32 mouse cellular contexts compared by ENCODE assay signal in the genomic region with DNA sequence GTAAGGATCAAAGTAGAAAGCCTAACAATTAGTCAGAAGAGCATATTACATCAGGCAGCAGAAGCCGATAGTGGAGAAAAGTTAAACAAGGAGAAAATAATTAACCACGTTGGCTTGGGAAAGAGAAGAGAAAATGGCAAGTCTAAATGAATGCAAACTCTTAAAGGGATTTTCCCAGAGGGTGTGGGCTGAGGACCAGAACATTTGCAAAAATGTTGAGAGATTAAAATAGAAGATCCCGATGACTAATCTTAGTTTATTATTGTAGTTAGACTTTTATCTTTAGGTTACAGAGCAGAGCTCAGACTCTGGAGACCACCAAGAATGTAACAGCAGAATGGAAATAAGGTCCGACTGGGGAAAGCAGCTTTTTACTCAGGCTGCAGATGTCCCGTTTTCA. TPM values are rescaled to one million over a fixed set of nuclear protein-coding genes. Genes with fewer than 3 reads are reported as not detected.
DNase-seq lines count a peak whose midpoint lies in the region; ATAC-seq and TF ChIP-seq lines count a peak whose summit lies in the region.
"Had no signal": no experiment of that assay in that cellular context is flagged by ENCODE, and none has a peak within 500 bp of the region (broad histone marks: within the 10 kb centered on the region; RNA-seq: fewer than 3 reads in every experiment).

No protein-coding gene starts in this region.

- H3K4me1 ChIP-seq in intestine, embryonic 15.5 days (replicated peaks), result no peaks in the 10 kb centered on the region
- no peaks in the 10 kb centered on the region for H3K4me1 ChIP-seq in intestine, postnatal 0 days (replicated peaks; ENCODE audit: control insufficient read depth, insufficient read depth, low read length)
- H3K4me1 ChIP-seq: embryonic facial prominence, embryonic 12.5 days; embryonic facial prominence, embryonic 15.5 days; heart, embryonic 12.5 days; heart, embryonic 15.5 days; hindbrain, embryonic 10.5 days; hindbrain, embryonic 13.5 days had no signal

- no peaks in the 10 kb centered on the region for H3K9me3 ChIP-seq in intestine, embryonic 15.5 days
- H3K9me3 ChIP-seq in intestine, postnatal 0 days (ENCODE audit: control insufficient read depth), result no peaks in the 10 kb centered on the region
- H3K9me3 ChIP-seq: embryonic facial prominence, embryonic 12.5 days; embryonic facial prominence, embryonic 15.5 days; heart, embryonic 12.5 days; heart, embryonic 15.5 days; hindbrain, embryonic 10.5 days; hindbrain, embryonic 13.5 days had no signal

- no peak overlapping the region for H3K4me2 ChIP-seq in intestine, embryonic 15.5 days (replicated peaks)
- no peak overlapping the region for H3K4me2 ChIP-seq in intestine, postnatal 0 days (replicated peaks; ENCODE audit: low read depth)
- H3K4me2 ChIP-seq: embryonic facial prominence, embryonic 12.5 days; embryonic facial prominence, embryonic 15.5 days; heart, embryonic 12.5 days; heart, embryonic 15.5 days; hindbrain, embryonic 13.5 days had no signal

- 47% methylated on average over 5 of the region's 5 CpGs for WGBS in intestine, embryonic 15.5 days
- 27% methylated on average over 5 of the region's 5 CpGs for WGBS in intestine, postnatal 0 days

- ATAC-seq in intestine, embryonic 15.5 days, result peak; percentile 34; the same call in 1 of the 2 replicates
- no peak for ATAC-seq in intestine, postnatal 0 days
- ATAC-seq: activated CD4-positive, CD25-positive, alpha-beta regulatory T cell, adult 4 months; forebrain, embryonic 14.5 days; forebrain, postnatal 0 days; hindbrain, embryonic 16.5 days; inflammation-experienced regulatory T-cells, adult 6 months had no signal

- H3K36me3 ChIP-seq in intestine, embryonic 15.5 days, result no peaks in the 10 kb centered on the region
- no peaks in the 10 kb centered on the region for H3K36me3 ChIP-seq in intestine, postnatal 0 days (ENCODE audit: control insufficient read depth, insufficient read depth)
- H3K36me3 ChIP-seq: embryonic facial prominence, embryonic 12.5 days; embryonic facial prominence, embryonic 15.5 days; heart, embryonic 12.5 days; heart, embryonic 15.5 days; hindbrain, embryonic 10.5 days; hindbrain, embryonic 13.5 days had no signal

- no peak overlapping the region for H3K4me3 ChIP-seq in intestine, embryonic 15.5 days (replicated peaks)
- H3K4me3 ChIP-seq in intestine, postnatal 0 days (ENCODE audit: low read depth, low read length), result no peak overlapping the region
- H3K4me3 ChIP-seq: embryonic facial prominence, embryonic 12.5 days; embryonic facial prominence, embryonic 15.5 days; gastrocnemius, adult 2 months; heart, embryonic 12.5 days; heart, embryonic 15.5 days; hindbrain, embryonic 10.5 days; hindbrain, embryonic 13.5 days had no signal

- H3K27ac ChIP-seq in intestine, embryonic 15.5 days, result no peak overlapping the region
- no peak overlapping the region for H3K27ac ChIP-seq in intestine, postnatal 0 days (ENCODE audit: low read depth, low read length)
- H3K27ac ChIP-seq: embryonic facial prominence, embryonic 12.5 days; embryonic facial prominence, embryonic 15.5 days; gastrocnemius, adult 2 months; heart, embryonic 15.5 days; hindbrain, embryonic 10.5 days; hindbrain, embryonic 13.5 days had no signal

- no peaks in the 10 kb centered on the region for H3K27me3 ChIP-seq in intestine, embryonic 15.5 days (replicated peaks)
- H3K27me3 ChIP-seq in intestine, postnatal 0 days (replicated peaks; ENCODE audit: control insufficient read depth, insufficient read depth, low read length), result no peaks in the 10 kb centered on the region
- H3K27me3 ChIP-seq: embryonic facial prominence, embryonic 12.5 days; embryonic facial prominence, embryonic 15.5 days; heart, embryonic 12.5 days; heart, embryonic 15.5 days; hindbrain, embryonic 13.5 days had no signal

- TF ChIP-seq CTCF in intestine, postnatal 0 days (IDR thresholded peaks at IDR 0.05; ENCODE audit: low read depth), result no peak

- no peak overlapping the region for H3K9ac ChIP-seq in intestine, embryonic 15.5 days
- H3K9ac ChIP-seq in intestine, postnatal 0 days (ENCODE audit: low read depth, low read length), result no peak overlapping the region
- H3K9ac ChIP-seq: embryonic facial prominence, embryonic 12.5 days; embryonic facial prominence, embryonic 15.5 days; forebrain, postnatal 0 days; heart, embryonic 12.5 days; heart, embryonic 15.5 days; hindbrain, embryonic 13.5 days had no signal

- DNase-seq in right cerebral cortex, adult 18-20 months, result peak; percentile 4
- no peak for DNase-seq in right cerebral cortex, postnatal 14 days
- DNase-seq in induced T-regulatory cell, adult 2 months (ENCODE audit: low read depth), result peak; percentile 47
- no peak for DNase-seq in lung, postnatal 4 days
- no peak for DNase-seq in adrenal gland, adult 8-10 months
- DNase-seq: adrenal gland, postnatal 10 days; adrenal gland, postnatal 36 days; B cell, adult 2 months; cerebellum, adult 11 months; cerebellum, adult 2 months; cerebellum, adult 9-11 months; cerebellum, postnatal 25 days; forebrain, postnatal 0 days; gastrocnemius, adult 2 months; gastrocnemius, postnatal 14 days; heart, adult 18-20 months; heart, postnatal 10 days; heart, postnatal 36 days had no signal

RNA-seq across cellular contexts. Expression of gene Ms4a6c, which starts 2.7 kb away (rescaled TPM):
- 10.4 and 10.6 TPM in 2 replicates for polyA plus RNA-seq in intestine, embryonic 15.5 days (2015; fragmentation: Nextera tagmentation; extraction: Ambion mirVana)
- polyA plus RNA-seq in intestine, postnatal 0 days (2015; fragmentation: Nextera tagmentation; extraction: Ambion mirVana), result 7.9 and 8.5 TPM in 2 replicates
- total RNA-seq in adrenal gland, adult 8-10 months (2022), result 10 to 100 TPM; 10.3 to 18.6 (median 17.5) TPM
- total RNA-seq: MEL had no signal

RNA-seq across cellular contexts. Expression of gene Gm8369, which starts 19.3 kb away (rescaled TPM):
- polyA plus RNA-seq in intestine, embryonic 15.5 days (2015; fragmentation: Nextera tagmentation; extraction: Ambion mirVana), result 0.06 TPM in 1 of 2 replicates, not detected in the other
- 0.29 TPM in 2 replicates for polyA plus RNA-seq in intestine, postnatal 0 days (2015; fragmentation: Nextera tagmentation; extraction: Ambion mirVana)
- under 1 TPM; 0.22 to 0.89 (median 0.35) TPM for total RNA-seq in adrenal gland, adult 8-10 months (2022)
- total RNA-seq: forebrain, postnatal 0 days; gastrocnemius, adult 2 months; MEL had no signal
- polyA plus RNA-seq: cerebellum, adult 2 months; embryonic facial prominence, embryonic 12.5 days; forebrain, embryonic 11.5 days; forebrain, embryonic 14.5 days; heart, embryonic 12.5 days; heart, embryonic 15.5 days; hindbrain, embryonic 10.5 days; hindbrain, embryonic 13.5 days; hindbrain, embryonic 16.5 days had no signal

RNA-seq across cellular contexts. Expression of gene Ms4a4b, which starts 23.1 kb away (rescaled TPM):
- polyA plus RNA-seq in intestine, embryonic 15.5 days (2015; fragmentation: Nextera tagmentation; extraction: Ambion mirVana), result 0.46 and 0.53 TPM in 2 replicates
- 1.0 and 1.6 TPM in 2 replicates for polyA plus RNA-seq in intestine, postnatal 0 days (2015; fragmentation: Nextera tagmentation; extraction: Ambion mirVana)
- 1 to 10 TPM in 3 of 4 experiments, under 1 TPM in 1; 0.66 to 3.0 (median 1.5) TPM for total RNA-seq in adrenal gland, adult 8-10 months (2022)
- total RNA-seq: forebrain, postnatal 0 days; gastrocnemius, adult 2 months; MEL had no signal
- polyA plus RNA-seq: embryonic facial prominence, embryonic 12.5 days; embryonic facial prominence, embryonic 15.5 days; forebrain, embryonic 11.5 days; forebrain, embryonic 14.5 days; forebrain, postnatal 0 days; heart, embryonic 12.5 days; hindbrain, embryonic 10.5 days; hindbrain, embryonic 13.5 days; hindbrain, embryonic 16.5 days had no signal

RNA-seq across cellular contexts. Expression of gene Ms4a6b, which starts 49.8 kb away (rescaled TPM):
- polyA plus RNA-seq in intestine, embryonic 15.5 days (2015; fragmentation: Nextera tagmentation; extraction: Ambion mirVana), result 6.8 and 8.4 TPM in 2 replicates
- 4.9 and 5.3 TPM in 2 replicates for polyA plus RNA-seq in intestine, postnatal 0 days (2015; fragmentation: Nextera tagmentation; extraction: Ambion mirVana)
- 10 to 100 TPM in 2 of 4 experiments, 1 to 10 TPM in 2; 6.8 to 11.0 (median 9.6) TPM for total RNA-seq in adrenal gland, adult 8-10 months (2022)
- total RNA-seq: MEL had no signal

Comparison
In these comparisons a context has a peak if more than half of its experiments do, and no peak if none do; other contexts are left out.
1. DNase-seq: peak in right cerebral cortex, adult 18-20 months (single experiment) and induced T-regulatory cell, adult 2 months (single experiment); none in right cerebral cortex, postnatal 14 days (single experiment), lung, postnatal 4 days (0 of 2) and adrenal gland, adult 8-10 months (single experiment).